Mouse (Mus musculus) heart, postnatal 10 days (tissue): ENCODE results near the gene Plcl2. TPM values are rescaled to one million over a fixed set of nuclear protein-coding genes. Genes with fewer than 3 reads are reported as not detected.

Experiments used
- DNase-seq, 2 experiments: peaks; one replicate each; pipeline ENCODE4 v3.0.0; 2021
- intact Hi-C: fragments of 180-260 bp; cut with DNase I; formaldehyde crosslinking; loops from one replicate; pipeline ENCODE4 v1.15.1; 2025
- total RNA-seq, 2 experiments: library from RNA; stranded (reverse); gene quantifications; 2 replicates each; pipeline ENCODE4 v1.2.3; 2021

The Plcl2 gene
- total RNA-seq, 2 experiments from 2014 or later, result 11.0 to 11.6 TPM

GRCm38 (mm10) chr17:50498062-50498697, 11.0 kb upstream of the Plcl2 start:
- no peak for DNase-seq
- intact Hi-C loops, result no loop called here

GRCm38 (mm10) chr17:50499091-50499790, 10.0 kb upstream of the Plcl2 start:
- intact Hi-C loops, result no loop called here
- DNase-seq, result no peak

GRCm38 (mm10) chr17:50500806-50501205, 8.4 kb upstream of the Plcl2 start:
- intact Hi-C loops, result no loop called here
- DNase-seq, result no peak

GRCm38 (mm10) chr17:50503075-50503474, 6.1 kb upstream of the Plcl2 start:
- intact Hi-C loops, result no loop called here
- no peak for DNase-seq

- intact Hi-C loops, result no loop called here
- DNase-seq, result no peak
Measured at GRCm38 (mm10) chr17:50504070-50504846, 4.9 kb upstream of the Plcl2 start.

- intact Hi-C loops, result loop anchor here (5.0 kb wide), 1 partner anchor 214 kb away; the partner anchor contains the start of gene Dazl
Measured at GRCm38 (mm10) chr17:50505910-50506634, 3.1 kb upstream of the Plcl2 start.

GRCm38 (mm10) chr17:50506861-50507321, 2.3 kb upstream of the Plcl2 start:
- intact Hi-C loops, result loop anchor here (5.0 kb wide), 1 partner anchor 215 kb away; the partner anchor contains the start of gene Dazl
- no peak for DNase-seq

More at GRCm38 (mm10) chr17:50505910-50506634, 3.1 kb upstream of the Plcl2 start:
- DNase-seq, result no peak

- intact Hi-C loops, result loop anchor here (2.0 to 5.0 kb wide), 4 partner anchors 37 to 287 kb away; partner anchors contain the start of gene Dazl
- no peak for DNase-seq
Measured at GRCm38 (mm10) chr17:50508055-50508774, 988 bp upstream of the Plcl2 start.

GRCm38 (mm10) chr17:50508775-50509250, 390 bp upstream of the Plcl2 start:
- DNase-seq, result peak; percentile 84
- intact Hi-C loops, result loop anchor here (2.0 to 5.0 kb wide), 4 partner anchors 38 to 286 kb away; partner anchors contain the start of gene Dazl

- intact Hi-C loops, result no loop called here
- no peak for DNase-seq
Measured at GRCm38 (mm10) chr17:50510279-50510678, 1.1 kb downstream of the Plcl2 start.

- intact Hi-C loops, result no loop called here
Measured at GRCm38 (mm10) chr17:50510741-50511140, 1.5 kb downstream of the Plcl2 start.

GRCm38 (mm10) chr17:50512222-50512621, 3.0 kb downstream of the Plcl2 start:
- no peak for DNase-seq

More at GRCm38 (mm10) chr17:50510741-50511140, 1.5 kb downstream of the Plcl2 start:
- DNase-seq, result no peak

GRCm38 (mm10) chr17:50512841-50513240, 3.6 kb downstream of the Plcl2 start:
- intact Hi-C loops, result no loop called here
- DNase-seq, result no peak

More at GRCm38 (mm10) chr17:50512222-50512621, 3.0 kb downstream of the Plcl2 start:
- intact Hi-C loops, result no loop called here

GRCm38 (mm10) chr17:50513376-50513775, 4.2 kb downstream of the Plcl2 start:
- intact Hi-C loops, result no loop called here
- DNase-seq, result no peak

GRCm38 (mm10) chr17:50514012-50514411, 4.8 kb downstream of the Plcl2 start:
- intact Hi-C loops, result no loop called here
- no peak for DNase-seq

- intact Hi-C loops, result no loop called here
- DNase-seq, result no peak
Measured at GRCm38 (mm10) chr17:50515926-50516325, 6.7 kb downstream of the Plcl2 start.

- intact Hi-C loops, result no loop called here
- DNase-seq, result no peak
Measured at GRCm38 (mm10) chr17:50517781-50518415, 8.7 kb downstream of the Plcl2 start.

- no peak for DNase-seq
- intact Hi-C loops, result no loop called here
Measured at GRCm38 (mm10) chr17:50519588-50519987, 10.4 kb downstream of the Plcl2 start.

- intact Hi-C loops, result no loop called here
- no peak for DNase-seq
Measured at GRCm38 (mm10) chr17:50522473-50523083, 13.4 kb downstream of the Plcl2 start.
